Comparison of ENCODE assay signal across 10 mouse cellular contexts in the genomic region with DNA sequence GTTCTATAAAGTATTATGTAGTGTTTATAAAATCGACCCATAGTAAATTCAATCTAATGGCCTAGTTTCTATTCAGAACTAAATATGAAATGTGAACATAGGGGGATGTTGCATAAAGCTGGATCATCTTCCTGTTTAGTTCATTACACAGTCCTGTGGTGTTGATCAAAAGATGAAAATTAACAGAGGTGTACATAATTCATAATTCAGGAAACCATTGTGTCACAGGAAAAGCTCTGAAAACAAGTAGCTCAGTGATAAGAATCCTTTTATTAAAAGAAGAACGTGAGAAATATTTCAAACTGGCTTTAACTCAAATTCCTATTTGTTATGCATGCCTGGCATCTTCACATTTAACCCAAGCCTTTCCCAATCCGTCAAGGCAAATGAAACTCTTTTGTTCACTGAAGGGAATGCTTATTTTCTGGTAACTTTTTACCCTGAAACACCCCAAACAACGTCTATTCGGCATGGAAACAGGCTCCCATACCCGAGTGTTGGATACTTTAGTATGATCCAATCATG.
A peak's percentile ranks its signal among the peaks of the same experiment; 100 is the strongest.
DNase-seq lines count a peak whose midpoint lies in the region; ATAC-seq and TF ChIP-seq lines count a peak whose summit lies in the region.
"Had no signal": no experiment of that assay in that cellular context is flagged by ENCODE, and none has a peak within 500 bp of the region (broad histone marks: within the 10 kb centered on the region; RNA-seq: fewer than 3 reads in every experiment).

No protein-coding gene starts in this region.

- 32% methylated on average over 6 of the region's 6 CpGs for WGBS in heart, embryonic 12.5 days
- WGBS in lung, embryonic 14.5 days = 54% methylated on average over 6 of the region's 6 CpGs
- WGBS in embryonic facial prominence, embryonic 15.5 days = 36% methylated on average over 6 of the region's 6 CpGs
- 23% methylated on average over 6 of the region's 6 CpGs for WGBS in midbrain, postnatal 0 days

- H3K4me2 ChIP-seq in heart, embryonic 12.5 days = peak overlapping the region; percentile 53
- H3K4me2 ChIP-seq in lung, embryonic 14.5 days = peak overlapping the region; percentile 4; the same call in 1 of the 2 replicates
- peak overlapping the region; percentile 24; the same call in 1 of the 2 replicates for H3K4me2 ChIP-seq in embryonic facial prominence, embryonic 15.5 days (replicated peaks)
- H3K4me2 ChIP-seq in midbrain, postnatal 0 days (ENCODE audit: low read depth, low read length, poor library complexity, severe bottlenecking) = peak overlapping the region; percentile 18; the same call in 1 of the 2 replicates
- H3K4me2 ChIP-seq: limb, embryonic 13.5 days had no signal

- no peak for ATAC-seq in heart, embryonic 12.5 days (ENCODE audit: insufficient number of reproducible peaks, low FRiP score)
- ATAC-seq in lung, embryonic 14.5 days (ENCODE audit: insufficient read depth) = no peak
- no peak for ATAC-seq in embryonic facial prominence, embryonic 15.5 days (ENCODE audit: insufficient number of reproducible peaks, low FRiP score, low TSS enrichment, low read depth)
- ATAC-seq in midbrain, postnatal 0 days (ENCODE audit: low FRiP score) = no peak

- H3K4me3 ChIP-seq in heart, embryonic 12.5 days = peak overlapping the region; percentile 26; the same call in 1 of the 2 replicates
- no peak overlapping the region for H3K4me3 ChIP-seq in lung, embryonic 14.5 days (ENCODE audit: low read depth, low read length)
- H3K4me3 ChIP-seq in embryonic facial prominence, embryonic 15.5 days (replicated peaks) = no peak overlapping the region; the same call in 1 of the 2 replicates
- no peak overlapping the region for H3K4me3 ChIP-seq in midbrain, postnatal 0 days (ENCODE audit: low read depth, low read length)
- H3K4me3 ChIP-seq: limb, embryonic 13.5 days had no signal

- peaks cover 46% of the 10 kb centered on the region for H3K4me1 ChIP-seq in heart, embryonic 12.5 days (replicated peaks)
- no peaks in the 10 kb centered on the region; the same call in 1 of the 2 replicates for H3K4me1 ChIP-seq in lung, embryonic 14.5 days (ENCODE audit: insufficient read depth)
- H3K4me1 ChIP-seq in embryonic facial prominence, embryonic 15.5 days = peaks cover 9% of the 10 kb centered on the region
- peaks cover 10% of the 10 kb centered on the region for H3K4me1 ChIP-seq in midbrain, postnatal 0 days (ENCODE audit: insufficient read depth, low read length)
- H3K4me1 ChIP-seq: limb, embryonic 13.5 days had no signal

- no peak for DNase-seq in heart, postnatal 10 days
- no peak for DNase-seq in lung, embryonic 14.5 days
- no peak for DNase-seq in lung, postnatal 36 days
- no peak for DNase-seq in midbrain, postnatal 0 days (ENCODE audit: low spot score)
- DNase-seq in urinary bladder, postnatal 14 days (ENCODE audit: low spot score) = no peak
- no peak for DNase-seq in urinary bladder, postnatal 10 days (ENCODE audit: low spot score)
- DNase-seq: adrenal gland, adult 8-10 months had no signal

- H3K36me3 ChIP-seq in heart, embryonic 12.5 days = no peaks in the 10 kb centered on the region
- no peaks in the 10 kb centered on the region for H3K36me3 ChIP-seq in lung, embryonic 14.5 days (ENCODE audit: insufficient read depth)
- 0 out of 2 replicates have a peak, but pooled peaks cover 2% of the 10 kb centered on the region for H3K36me3 ChIP-seq in embryonic facial prominence, embryonic 15.5 days
- H3K36me3 ChIP-seq in midbrain, postnatal 0 days (ENCODE audit: insufficient read depth, low read length) = no peaks in the 10 kb centered on the region
- H3K36me3 ChIP-seq: limb, embryonic 13.5 days had no signal

- H3K9ac ChIP-seq in heart, embryonic 12.5 days = 0 out of 2 replicates have a peak overlapping the region, but pooled peaks have one; percentile 31
- no peak overlapping the region for H3K9ac ChIP-seq in lung, embryonic 14.5 days
- no peak overlapping the region for H3K9ac ChIP-seq in embryonic facial prominence, embryonic 15.5 days
- H3K9ac ChIP-seq in midbrain, postnatal 0 days (replicated peaks; ENCODE audit: low read length, poor library complexity, severe bottlenecking) = no peak overlapping the region
- H3K9ac ChIP-seq: limb, embryonic 13.5 days had no signal

- intact Hi-C loops in heart, postnatal 10 days (cut with DNase I) = loop anchor here (5.0 kb wide), 1 partner anchor 35 kb away; no protein-coding TSS in a partner anchor

- H3K27me3 ChIP-seq in heart, embryonic 12.5 days (replicated peaks) = no peaks in the 10 kb centered on the region
- H3K27me3 ChIP-seq in lung, embryonic 14.5 days (ENCODE audit: insufficient read depth, low read length) = no peaks in the 10 kb centered on the region
- no peaks in the 10 kb centered on the region for H3K27me3 ChIP-seq in embryonic facial prominence, embryonic 15.5 days
- H3K27me3 ChIP-seq in midbrain, postnatal 0 days (ENCODE audit: insufficient read depth, low read length) = no peaks in the 10 kb centered on the region
- H3K27me3 ChIP-seq: limb, embryonic 13.5 days had no signal

- H3K9me3 ChIP-seq in heart, embryonic 12.5 days (replicated peaks) = no peaks in the 10 kb centered on the region
- no peaks in the 10 kb centered on the region for H3K9me3 ChIP-seq in lung, embryonic 14.5 days (ENCODE audit: low read depth, low read length)
- H3K9me3 ChIP-seq in embryonic facial prominence, embryonic 15.5 days (replicated peaks) = no peaks in the 10 kb centered on the region
- no peaks in the 10 kb centered on the region for H3K9me3 ChIP-seq in midbrain, postnatal 0 days (ENCODE audit: low read length)
- H3K9me3 ChIP-seq: limb, embryonic 13.5 days had no signal

- H3K27ac ChIP-seq in heart, embryonic 12.5 days (ENCODE audit: poor library complexity, severe bottlenecking) = peak overlapping the region; percentile 88
- H3K27ac ChIP-seq in lung, embryonic 14.5 days (ENCODE audit: low read depth) = peak overlapping the region; percentile 1; the same call in 1 of the 2 replicates
- H3K27ac ChIP-seq in embryonic facial prominence, embryonic 15.5 days (replicated peaks) = peak overlapping the region; percentile 73
- 0 out of 2 replicates have a peak overlapping the region, but pooled peaks have one; percentile 32 for H3K27ac ChIP-seq in midbrain, postnatal 0 days (ENCODE audit: low read depth, low read length)
- H3K27ac ChIP-seq: limb, embryonic 13.5 days had no signal

- no peak for TF ChIP-seq CTCF in lung, embryonic 14.5 days (IDR thresholded peaks at IDR 0.05; ENCODE audit: low read depth)
- no peak for TF ChIP-seq CTCF in midbrain, postnatal 0 days (IDR thresholded peaks at IDR 0.05)

Comparison
In these comparisons a context has a peak if more than half of its experiments do, and no peak if none do; other contexts are left out.
1. H3K27ac ChIP-seq: peak in every context shown above with its lines; median percentile 88 in heart, embryonic 12.5 days; 73 in embryonic facial prominence, embryonic 15.5 days; 32 in midbrain, postnatal 0 days; 1 in lung, embryonic 14.5 days.